Mouse (Mus musculus): Measurements from ENCODE around the gene Vmn2r55.
"Not testable (repeated sequence)": the region's sequence is repeated elsewhere in the genome, so short reads cannot be mapped to it uniquely, and the experiment has no call there.

Vmn2r55 gene

GRCm38 (mm10) chr7:12684903-12685302 lies at the start of gene Vmn2r55:
TSS of gene Vmn2r55 (minus strand) at chr7:12685003.
- not testable (repeated sequence) for DNase-seq (ENCODE audit: low spot score)

- not testable (repeated sequence) for DNase-seq (ENCODE audit: low spot score)
Measured at GRCm38 (mm10) chr7:12640219-12640618, 44.6 kb downstream of the Vmn2r55 start, which contains the start of gene Vmn2r54. TSS of gene Vmn2r54 (minus strand) at chr7:12640319.

GRCm38 (mm10) chr7:12608688-12609087 lies 76.1 kb downstream of the Vmn2r55 start, which contains the start of gene Vmn2r53:
TSS of gene Vmn2r53 (minus strand) at chr7:12608788.
- DNase-seq (ENCODE audit: low spot score) = no peak
